Mouse (Mus musculus) liver, embryonic 16.5 days (tissue): ENCODE data around the gene Cga. TPM values are rescaled to one million over a fixed set of nuclear protein-coding genes. Genes with fewer than 3 reads are reported as not detected.

Source experiments
- ATAC-seq: fragments of 200-750 bp; cut with Nextera tagmentation; 2 replicates; pipeline ENCODE4 v1.8.0; 2017; ENCODE audit warnings: low read depth, mild to moderate bottlenecking, moderate number of reproducible peaks, moderate library complexity
- H3K27ac ChIP-seq: fragments of 300-500 bp; sonication (generic); 2 replicates; pipeline ENCODE4 v1.5.1; 2014; ENCODE audit warnings: mild to moderate bottlenecking, low read length
- H3K27me3 ChIP-seq: fragments of 300-500 bp; sonication (generic); 2 replicates; pipeline ENCODE4 v1.6.1; 2014; ENCODE audit warnings: low read depth, low read length, mixed read lengths; ENCODE audit not compliant: control insufficient read depth, insufficient read depth
- H3K36me3 ChIP-seq: fragments of 300-500 bp; sonication (generic); 2 replicates; pipeline ENCODE4 v1.6.1; 2014; ENCODE audit warnings: mild to moderate bottlenecking; ENCODE audit not compliant: control insufficient read depth, insufficient read depth
- H3K4me1 ChIP-seq: fragments of 300-500 bp; sonication (generic); 2 replicates; pipeline ENCODE4 v1.6.1; 2014; ENCODE audit warnings: low read depth, low read length, mixed read lengths; ENCODE audit not compliant: control insufficient read depth
- H3K4me2 ChIP-seq: fragments of 300-500 bp; sonication (generic); 2 replicates; pipeline ENCODE4 v1.6.1; 2014; ENCODE audit warnings: low read depth, low read length, mixed read lengths
- H3K4me3 ChIP-seq: fragments of 300-500 bp; sonication (generic); 2 replicates; pipeline ENCODE4 v1.5.1; 2014; ENCODE audit warnings: low read depth, mild to moderate bottlenecking, low read length
- H3K9ac ChIP-seq: fragments of 300-500 bp; sonication (generic); 2 replicates; pipeline ENCODE4 v1.6.1; 2014; ENCODE audit warnings: low read depth, low read length
- H3K9me3 ChIP-seq: fragments of 300-500 bp; sonication (generic); replicated peaks from 2 replicates; pipeline ENCODE4 v1.6.1; 2016; ENCODE audit warnings: low read length; ENCODE audit not compliant: control insufficient read depth
- WGBS: fragments of 180-500 bp; shearing (Covaris S2); extraction: QIAGEN DNeasy Blood & Tissue Kit; methylation state at CpG from one replicate; pipeline ENCODE4 v1.1.7; 2014; ENCODE audit not compliant: insufficient replicate concordance; 5-methylcytosine and 5-hydroxymethylcytosine counted together
- polyA plus RNA-seq: library from polyadenylated mRNA; unstranded; fragments of >200 nt; fragmentation: Nextera tagmentation; extraction: Ambion mirVana; gene quantifications from 2 replicates; pipeline ENCODE4 v1.2.1, GENCODE M21; 2015

Gene Cga
- polyA plus RNA-seq, 1 experiment from 2014 or later: not detected

DNA sequence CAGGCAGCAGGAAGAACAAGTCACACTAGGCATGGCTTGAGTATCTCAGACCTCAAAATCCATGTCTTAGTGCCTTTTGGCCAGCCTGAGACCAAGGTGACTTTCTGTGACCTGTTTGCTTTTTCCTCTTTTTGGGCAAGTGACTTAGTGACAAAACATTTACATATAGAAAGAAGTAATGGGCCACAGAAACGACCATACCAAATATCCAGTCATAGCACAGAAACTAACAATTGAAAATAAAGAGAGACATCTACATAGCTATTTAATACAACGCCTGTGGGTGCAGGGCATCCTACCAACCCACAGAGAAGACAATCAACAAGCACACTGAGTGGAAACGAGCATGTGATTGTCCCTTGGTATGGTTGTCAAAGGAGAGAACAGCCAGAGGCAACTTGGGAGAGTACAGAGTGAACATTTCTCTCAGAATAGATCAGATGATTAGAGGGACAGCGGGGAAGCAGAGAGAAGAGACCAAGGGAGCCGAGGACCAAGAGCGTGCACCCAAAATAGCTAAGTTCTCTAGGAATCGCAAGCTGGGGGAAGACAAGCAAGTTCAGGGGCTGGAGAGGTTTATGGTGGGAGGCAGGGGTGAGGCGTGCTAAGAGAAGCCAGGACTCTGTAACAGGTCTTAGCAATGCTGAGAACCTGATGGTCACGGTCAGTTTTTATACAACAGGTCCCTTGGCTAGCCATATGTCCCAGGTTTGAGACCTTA, 7.8 kb upstream of the Cga start:
- Histone ChIP-seq H3K4me1 (peaks cover 23% of the 10 kb centered on the region), H3K36me3 (no peaks in the 10 kb centered on the region), H3K4me2 (peak overlapping the region; percentile 69), H3K27me3 (peaks cover 7% of the 10 kb centered on the region; the same call in 1 of the 2 replicates), H3K4me3 (peak overlapping the region; percentile 89), H3K9ac (peak overlapping the region; percentile 90), H3K27ac (peak overlapping the region; percentile 81), H3K9me3 (no peaks in the 10 kb centered on the region)
- no peak for ATAC-seq
- 33% methylated on average over 9 of the region's 9 CpGs for WGBS

DNA sequence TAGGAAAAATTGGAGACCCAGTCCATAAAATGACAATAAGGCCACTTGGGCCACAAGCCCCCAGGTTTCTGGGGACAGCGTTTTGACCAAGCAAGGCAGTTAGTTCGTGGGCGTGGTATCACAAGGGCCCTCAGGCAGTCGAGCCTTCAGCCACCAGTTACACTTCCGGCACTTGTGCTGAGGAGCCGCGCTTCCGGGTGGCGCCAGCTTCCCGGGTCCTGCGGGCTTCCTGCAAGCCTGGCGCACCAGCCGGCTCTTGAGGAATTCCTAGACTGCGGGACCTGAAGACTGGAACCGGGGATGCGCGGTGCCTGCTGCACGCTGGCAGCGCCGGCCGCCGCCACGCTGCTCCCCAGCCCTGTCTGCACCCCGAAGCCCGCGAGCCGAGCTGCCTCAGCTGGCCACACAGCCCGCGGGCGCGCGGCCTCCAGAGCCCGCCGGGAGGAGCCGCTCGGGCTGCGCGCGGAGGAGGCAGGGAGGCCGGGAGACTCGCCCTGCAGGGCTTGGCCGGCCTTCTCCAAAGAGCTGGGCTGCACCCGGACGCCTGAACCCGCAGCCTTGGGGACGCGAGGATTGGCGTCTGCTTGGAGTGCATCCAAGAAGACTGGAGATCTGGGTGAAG, 7.0 kb upstream of the Cga start:
- under 1% methylated on average over 48 of the region's 48 CpGs for WGBS
- Histone ChIP-seq H3K4me3 (peak overlapping the region; percentile 89), H3K27me3 (peaks cover 12% of the 10 kb centered on the region), H3K27ac (peak overlapping the region; percentile 81), H3K9me3 (no peaks in the 10 kb centered on the region), H3K9ac (peak overlapping the region; percentile 90), H3K4me1 (peaks cover 19% of the 10 kb centered on the region), H3K4me2 (peak overlapping the region; percentile 69), H3K36me3 (no peaks in the 10 kb centered on the region)
- peak; percentile 76 for ATAC-seq

DNA sequence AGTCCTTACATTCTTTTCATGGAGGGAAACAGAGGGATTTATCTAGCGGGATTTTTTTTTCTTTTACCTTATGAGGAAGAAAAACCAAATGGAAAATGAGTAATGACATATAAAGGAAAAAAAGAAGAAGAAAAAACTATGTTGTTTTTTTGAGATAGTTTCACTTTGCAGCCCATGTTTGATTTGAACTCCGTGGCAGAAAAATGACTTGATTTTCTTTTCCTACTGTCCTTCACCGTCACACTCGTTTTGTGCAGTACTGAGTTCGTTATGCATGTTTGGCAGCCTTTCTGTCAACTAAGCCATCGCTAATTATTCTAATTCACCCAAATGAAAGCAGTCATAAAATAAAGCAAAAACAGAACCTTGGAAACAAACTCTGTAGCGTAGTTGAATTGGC, 6.3 kb upstream of the Cga start:
- Histone ChIP-seq H3K4me2 (peak overlapping the region; percentile 69), H3K4me1 (peaks cover 19% of the 10 kb centered on the region), H3K27ac (peak overlapping the region; percentile 81; the same call in 1 of the 2 replicates), H3K4me3 (peak overlapping the region; percentile 89), H3K9me3 (no peaks in the 10 kb centered on the region), H3K9ac (peak overlapping the region; percentile 90), H3K36me3 (no peaks in the 10 kb centered on the region), H3K27me3 (peaks cover 15% of the 10 kb centered on the region)
- ATAC-seq: no peak
- WGBS: 11% methylated on average over 7 of the region's 7 CpGs

DNA sequence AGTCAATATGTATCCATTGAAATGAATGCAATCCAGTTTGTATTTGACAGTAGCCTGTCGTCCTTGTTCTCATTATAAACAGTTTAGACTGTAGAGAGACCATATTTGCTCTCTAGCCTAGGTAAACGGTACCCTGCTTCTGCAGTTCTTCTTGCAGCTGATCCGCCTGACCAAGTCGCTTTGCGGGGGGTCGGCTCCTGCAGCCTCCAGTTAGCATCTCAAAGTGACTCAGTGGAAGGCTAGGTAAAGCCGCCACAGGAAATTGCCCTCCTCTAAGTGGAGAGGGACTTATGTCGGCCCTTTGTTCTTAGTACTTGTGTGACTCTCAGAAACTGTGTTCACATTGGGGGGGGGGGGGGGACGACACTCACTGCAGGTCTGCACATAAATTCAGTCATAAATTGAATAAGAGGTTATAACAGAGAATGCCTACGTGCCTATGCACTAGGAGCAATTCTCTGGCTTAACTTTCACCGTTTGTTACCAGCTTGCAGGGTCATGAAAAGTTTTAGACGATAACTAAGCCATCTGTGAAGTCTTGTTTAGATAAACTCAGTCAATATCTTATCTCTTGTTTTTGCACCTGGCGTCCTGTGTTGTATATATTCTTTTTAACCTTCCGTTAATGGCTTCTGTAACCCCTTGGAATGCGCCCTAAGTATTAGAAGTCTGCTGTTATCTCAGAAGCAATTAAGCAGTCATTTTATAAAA, 4.3 kb upstream of the Cga start:
- H3K4me3 ChIP-seq: no peak overlapping the region
- no peak for ATAC-seq
- no peak overlapping the region for H3K9ac ChIP-seq
- WGBS: 14% methylated on average over 15 of the region's 15 CpGs
- H3K27me3 ChIP-seq: peaks cover 15% of the 10 kb centered on the region
- H3K4me2 ChIP-seq: 0 out of 2 replicates have a peak overlapping the region, but pooled peaks have one; percentile 30
- no peaks in the 10 kb centered on the region for H3K9me3 ChIP-seq
- H3K27ac ChIP-seq: no peak overlapping the region
- peaks cover 13% of the 10 kb centered on the region for H3K4me1 ChIP-seq
- no peaks in the 10 kb centered on the region for H3K36me3 ChIP-seq

DNA sequence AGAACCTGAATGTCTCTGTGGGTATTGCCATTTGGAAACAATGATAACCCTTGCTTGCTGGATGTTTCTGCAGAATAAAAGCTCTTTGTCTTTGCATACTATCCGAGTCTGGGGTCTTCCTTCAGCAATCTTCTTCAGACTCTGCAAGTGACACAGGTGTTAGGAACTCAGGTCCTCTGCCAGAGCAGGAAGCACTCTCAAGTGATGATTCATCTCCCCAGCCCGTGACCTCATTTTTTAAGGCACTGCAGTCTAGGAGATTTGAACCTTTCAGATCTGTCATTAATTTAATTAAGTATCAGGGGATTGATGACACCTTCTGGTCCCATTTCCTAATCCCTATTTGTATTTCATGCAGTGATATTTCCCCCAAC, 3.8 kb upstream of the Cga start:
- peaks cover 13% of the 10 kb centered on the region for H3K4me1 ChIP-seq
- no peak overlapping the region for H3K4me3 ChIP-seq
- 22% methylated on average over 2 of the region's 2 CpGs for WGBS
- peaks cover 15% of the 10 kb centered on the region for H3K27me3 ChIP-seq
- no peaks in the 10 kb centered on the region for H3K9me3 ChIP-seq
- H3K4me2 ChIP-seq: no peak overlapping the region
- no peak overlapping the region for H3K9ac ChIP-seq
- H3K27ac ChIP-seq: no peak overlapping the region
- ATAC-seq: no peak
- H3K36me3 ChIP-seq: no peaks in the 10 kb centered on the region

DNA sequence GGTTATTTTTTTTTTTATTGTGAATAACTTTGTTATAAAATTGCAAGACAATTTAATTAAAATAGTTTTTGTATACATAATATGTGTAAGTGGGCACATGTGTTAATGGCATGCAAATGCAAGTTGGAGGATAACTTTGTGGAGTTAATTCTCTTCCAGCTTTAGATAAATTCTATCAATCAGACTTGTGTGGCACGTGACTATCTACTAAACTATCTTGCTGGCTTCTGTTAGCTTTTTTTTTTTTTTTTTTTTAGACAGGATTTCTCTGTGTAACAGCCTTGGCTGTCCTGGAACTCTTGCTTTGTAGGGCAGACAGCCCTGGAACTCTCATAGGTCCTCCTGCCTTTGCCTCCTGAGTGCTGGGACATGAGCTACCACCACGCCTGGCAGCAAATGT, 4.9 kb downstream of the Cga start:
- Histone ChIP-seq H3K9me3 (no peaks in the 10 kb centered on the region), H3K36me3 (no peaks in the 10 kb centered on the region), H3K27ac (no peak overlapping the region), H3K9ac (no peak overlapping the region), H3K4me1 (no peaks in the 10 kb centered on the region), H3K4me3 (no peak overlapping the region), H3K4me2 (no peak overlapping the region), H3K27me3 (peaks cover 4% of the 10 kb centered on the region)
- WGBS: 45% methylated on average over 2 of the region's 2 CpGs
- no peak for ATAC-seq

DNA sequence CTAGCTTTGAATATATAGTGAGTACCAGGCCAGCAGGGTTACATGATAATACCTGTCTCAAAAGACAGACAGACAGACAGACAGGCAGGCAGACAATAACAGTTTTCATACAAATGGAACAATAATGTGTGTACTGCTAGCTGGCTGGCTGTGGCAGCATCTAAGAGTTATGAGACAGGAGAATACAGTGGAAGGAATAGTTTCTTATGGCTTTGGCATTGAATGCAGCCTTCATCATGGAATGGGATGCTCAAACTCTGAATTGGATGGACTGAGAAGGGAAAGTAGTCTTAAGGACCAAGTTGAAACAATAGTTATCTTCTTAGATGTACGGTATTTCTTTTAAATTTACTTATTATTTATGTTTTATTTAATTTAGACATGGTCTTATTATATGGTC, 5.7 kb downstream of the Cga start:
- 81% methylated on average over 1 of the region's 1 CpGs for WGBS
- no peak for ATAC-seq
- Histone ChIP-seq H3K4me2 (no peak overlapping the region), H3K4me3 (no peak overlapping the region), H3K9me3 (no peaks in the 10 kb centered on the region), H3K27ac (no peak overlapping the region), H3K36me3 (no peaks in the 10 kb centered on the region), H3K4me1 (no peaks in the 10 kb centered on the region), H3K9ac (no peak overlapping the region), H3K27me3 (peaks cover 4% of the 10 kb centered on the region)

DNA sequence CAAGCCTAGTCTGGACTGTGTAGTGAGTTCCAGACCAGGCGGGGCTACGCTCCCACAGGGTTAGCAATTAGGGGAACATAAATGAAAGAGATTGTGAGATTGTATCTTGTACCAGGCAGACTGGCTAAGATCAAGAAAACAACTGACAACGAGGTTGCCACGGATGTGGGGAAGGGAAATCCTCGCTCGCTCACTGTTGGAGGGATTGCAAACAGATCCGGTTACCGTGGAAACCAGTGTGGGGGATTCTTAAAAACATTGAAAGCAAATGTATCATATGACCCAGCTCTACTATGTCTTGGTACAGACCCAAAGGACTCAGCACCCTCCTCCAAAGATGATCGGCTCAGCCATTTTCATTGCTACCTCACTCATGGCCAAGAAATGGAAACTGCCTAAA, 6.6 kb downstream of the Cga start:
- peaks cover 4% of the 10 kb centered on the region for H3K27me3 ChIP-seq
- 54% methylated on average over 9 of the region's 9 CpGs for WGBS
- no peaks in the 10 kb centered on the region for H3K4me1 ChIP-seq
- no peak overlapping the region for H3K27ac ChIP-seq
- no peak for ATAC-seq
- H3K9me3 ChIP-seq: no peaks in the 10 kb centered on the region
- H3K4me3 ChIP-seq: no peak overlapping the region
- H3K4me2 ChIP-seq: no peak overlapping the region
- H3K36me3 ChIP-seq: no peaks in the 10 kb centered on the region
- H3K9ac ChIP-seq: no peak overlapping the region

DNA sequence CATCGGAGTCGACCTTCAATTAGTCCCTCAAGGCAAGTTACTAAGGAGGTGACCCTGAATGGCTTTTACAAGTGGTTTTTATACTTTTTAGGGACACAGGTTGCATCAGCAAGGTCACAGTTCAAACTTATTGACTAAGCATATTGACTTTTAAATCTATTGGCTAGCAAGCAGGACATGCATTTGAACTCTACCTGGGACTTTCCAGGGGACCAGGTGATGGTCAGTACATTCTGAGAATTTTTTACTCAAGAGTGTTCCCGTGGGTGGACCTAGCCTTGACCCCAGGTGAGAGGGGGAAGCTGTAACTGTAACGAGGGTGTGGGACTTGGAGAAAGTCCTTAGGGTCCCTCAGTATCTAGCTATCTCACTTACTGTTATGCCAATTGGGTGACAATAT, 7.6 kb downstream of the Cga start:
- H3K4me2 ChIP-seq: no peak overlapping the region
- ATAC-seq: peak; percentile 78
- H3K36me3 ChIP-seq: no peaks in the 10 kb centered on the region
- no peak overlapping the region for H3K27ac ChIP-seq
- 42% methylated on average over 4 of the region's 4 CpGs for WGBS
- H3K9me3 ChIP-seq: no peaks in the 10 kb centered on the region
- H3K9ac ChIP-seq: no peak overlapping the region
- H3K4me3 ChIP-seq: no peak overlapping the region
- no peaks in the 10 kb centered on the region for H3K4me1 ChIP-seq
- no peaks in the 10 kb centered on the region; the same call in none of the 2 replicates for H3K27me3 ChIP-seq
